Mouse (Mus musculus) midbrain, embryonic 15.5 days (tissue): ENCODE measurements at regions not wholly inside any gene's neighbourhood (a gene's known extent, or its start where the extent isn't known, plus 50 kb on each side); places are given as distances from the start of the nearest gene placed in this dataset.

Source experiments
- ATAC-seq: fragments of 200-750 bp; cut with Nextera tagmentation; replicated peaks from 2 replicates; pipeline ENCODE4 v1.8.0; 2017; ENCODE audit warnings: moderate TSS enrichment
- H3K27ac ChIP-seq: fragments of 300-500 bp; sonication (generic); 2 replicates; pipeline ENCODE4 v1.5.1; 2015; ENCODE audit warnings: mild to moderate bottlenecking, inconsistent platforms
- H3K27me3 ChIP-seq: fragments of 300-500 bp; sonication (generic); replicated peaks from 2 replicates; pipeline ENCODE4 v1.6.1; 2015; ENCODE audit warnings: inconsistent platforms
- H3K36me3 ChIP-seq: fragments of 300-500 bp; sonication (generic); replicated peaks from 2 replicates; pipeline ENCODE4 v1.6.1; 2015; ENCODE audit warnings: inconsistent platforms
- H3K4me1 ChIP-seq: fragments of 300-500 bp; sonication (generic); 2 replicates; pipeline ENCODE4 v1.6.1; 2015; ENCODE audit warnings: inconsistent platforms
- H3K4me2 ChIP-seq: fragments of 300-500 bp; sonication (generic); 2 replicates; pipeline ENCODE4 v1.6.1; 2015; ENCODE audit warnings: inconsistent platforms, mild to moderate bottlenecking, moderate library complexity
- H3K4me3 ChIP-seq: fragments of 300-500 bp; sonication (generic); 2 replicates; pipeline ENCODE4 v1.5.1; 2015; ENCODE audit warnings: mild to moderate bottlenecking, inconsistent platforms
- H3K9ac ChIP-seq: fragments of 300-500 bp; sonication (generic); 2 replicates; pipeline ENCODE4 v1.6.1; 2015; ENCODE audit warnings: mild to moderate bottlenecking, inconsistent platforms
- H3K9me3 ChIP-seq: fragments of 300-500 bp; sonication (generic); 2 replicates; pipeline ENCODE4 v1.6.1; 2016; ENCODE audit warnings: inconsistent platforms
- WGBS: fragments of 180-500 bp; shearing (Covaris S2); methylation state at CpG from one replicate; pipeline ENCODE4 v1.1.7; 2015; ENCODE audit warnings: mixed read lengths; 5-methylcytosine and 5-hydroxymethylcytosine counted together

DNA sequence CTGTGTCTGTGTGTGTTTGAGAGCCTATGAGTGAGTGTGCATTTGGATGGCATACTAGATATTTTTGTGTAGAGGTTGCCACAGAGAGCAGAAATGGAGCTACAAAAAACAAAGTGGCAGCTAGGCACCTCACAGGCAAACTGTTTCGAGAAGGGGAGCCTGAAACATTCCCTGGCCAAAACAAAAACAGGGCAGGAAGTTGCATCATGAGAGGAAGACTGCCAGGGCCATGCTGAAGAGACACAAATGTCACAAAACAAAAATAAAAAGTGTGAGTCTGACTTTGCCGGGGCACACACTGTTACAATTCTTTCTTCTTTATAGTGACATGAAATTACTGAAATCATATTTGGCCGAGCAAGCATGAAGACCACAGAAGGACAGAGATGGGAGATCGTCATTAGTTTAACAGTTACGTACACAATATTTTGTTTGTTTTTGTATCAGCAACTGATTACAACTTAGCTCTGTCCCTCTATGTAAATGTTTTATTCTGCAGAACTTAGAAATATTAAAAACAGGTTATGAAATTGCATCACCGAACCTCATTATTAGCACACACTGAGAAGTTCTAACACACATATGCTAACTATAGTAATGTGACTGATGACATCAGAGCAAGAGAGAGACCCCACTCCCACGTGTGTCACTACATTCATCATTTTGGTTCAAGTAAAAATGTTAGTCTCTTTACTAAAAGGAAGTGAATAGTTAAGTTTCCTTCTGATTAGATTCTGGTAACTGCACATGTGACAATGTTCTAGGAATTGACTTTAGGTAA lies 77.3 kb upstream of the Mkln1 start:
- no peaks in the 10 kb centered on the region for H3K9me3 ChIP-seq
- ATAC-seq = no peak
- peaks cover 18% of the 10 kb centered on the region for H3K4me1 ChIP-seq
- WGBS = 78% methylated on average over 7 of the region's 7 CpGs
- no peak overlapping the region for H3K4me2 ChIP-seq
- no peak overlapping the region for H3K9ac ChIP-seq
- H3K4me3 ChIP-seq = no peak overlapping the region
- no peaks in the 10 kb centered on the region for H3K36me3 ChIP-seq
- H3K27me3 ChIP-seq = no peaks in the 10 kb centered on the region
- no peak overlapping the region for H3K27ac ChIP-seq

DNA sequence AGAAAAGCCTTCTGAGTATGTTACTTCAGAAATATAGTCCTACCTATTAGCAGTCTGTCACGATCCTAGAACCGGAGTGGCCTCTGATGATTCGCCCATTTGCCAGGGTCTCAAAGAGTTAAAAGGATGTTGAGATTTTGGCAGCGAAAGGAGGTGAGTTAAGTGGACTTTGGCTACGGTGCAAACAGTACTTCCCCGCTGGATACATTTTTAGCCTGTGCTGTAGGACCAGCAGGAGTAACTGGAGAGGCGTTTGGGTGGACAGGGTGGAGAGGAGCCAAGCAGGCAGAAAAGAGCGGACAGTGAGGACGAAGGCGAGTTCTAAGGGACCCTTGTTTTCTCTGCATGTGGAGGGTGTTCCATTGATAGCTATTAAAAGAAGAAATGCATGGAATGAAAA lies 76.6 kb upstream of the Mkln1 start:
- Histone ChIP-seq H3K27me3 (no peaks in the 10 kb centered on the region), H3K9me3 (no peaks in the 10 kb centered on the region), H3K4me2 (no peak overlapping the region), H3K4me1 (peaks cover 18% of the 10 kb centered on the region), H3K27ac (no peak overlapping the region), H3K4me3 (no peak overlapping the region), H3K9ac (no peak overlapping the region), H3K36me3 (no peaks in the 10 kb centered on the region)
- 70% methylated on average over 10 of the region's 10 CpGs for WGBS
- ATAC-seq = no peak

DNA sequence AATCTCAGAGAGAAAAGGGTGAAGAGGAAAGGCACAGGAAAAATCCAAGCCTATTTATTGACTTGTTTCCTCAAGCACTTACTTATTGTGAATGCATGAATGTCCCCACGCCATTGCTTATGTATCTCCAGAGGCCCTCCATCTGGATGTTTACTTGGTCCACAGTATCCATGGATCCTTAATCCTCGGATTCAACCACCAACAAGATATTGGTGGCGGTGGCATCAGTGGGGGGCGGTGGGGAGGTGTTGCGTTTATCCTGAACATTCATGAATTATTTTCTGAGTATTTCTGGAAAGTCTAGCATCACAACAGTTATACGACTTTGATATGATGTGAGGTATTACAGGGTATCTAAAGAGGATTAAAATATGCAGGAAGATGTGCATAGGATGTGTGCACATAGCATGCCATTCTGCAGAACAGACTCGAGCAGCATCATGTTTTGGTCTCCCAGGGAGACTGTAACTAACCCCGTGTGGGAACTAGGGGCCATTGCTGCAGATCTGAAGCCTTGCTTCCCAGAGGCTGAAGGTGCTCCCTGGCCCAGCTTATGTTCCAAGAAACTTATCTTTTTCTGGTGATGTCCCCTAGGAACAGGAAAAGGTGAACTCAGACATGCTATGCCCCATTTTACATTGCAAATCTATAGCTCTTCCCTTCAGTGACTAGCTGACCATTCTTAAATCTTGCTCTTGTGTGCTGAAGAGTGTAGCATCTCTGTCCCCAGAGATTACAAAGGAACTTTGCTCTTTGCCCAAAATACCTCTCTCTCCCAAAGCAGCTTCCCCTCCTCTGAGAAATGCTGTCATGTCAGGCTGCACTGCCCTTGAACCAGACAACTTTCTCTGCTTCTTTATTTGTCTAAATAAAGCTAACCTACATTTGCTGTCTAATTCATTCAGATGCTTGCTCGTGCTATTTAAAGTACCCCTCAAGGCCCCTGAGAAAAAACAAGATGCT lies 75.0 kb upstream of the Mkln1 start:
- Histone ChIP-seq H3K9me3 (no peaks in the 10 kb centered on the region), H3K4me1 (peaks cover 18% of the 10 kb centered on the region), H3K27me3 (no peaks in the 10 kb centered on the region), H3K36me3 (no peaks in the 10 kb centered on the region), H3K27ac (no peak overlapping the region), H3K4me3 (no peak overlapping the region), H3K4me2 (no peak overlapping the region), H3K9ac (no peak overlapping the region)
- no peak for ATAC-seq
- 60% methylated on average over 9 of the region's 9 CpGs for WGBS

DNA sequence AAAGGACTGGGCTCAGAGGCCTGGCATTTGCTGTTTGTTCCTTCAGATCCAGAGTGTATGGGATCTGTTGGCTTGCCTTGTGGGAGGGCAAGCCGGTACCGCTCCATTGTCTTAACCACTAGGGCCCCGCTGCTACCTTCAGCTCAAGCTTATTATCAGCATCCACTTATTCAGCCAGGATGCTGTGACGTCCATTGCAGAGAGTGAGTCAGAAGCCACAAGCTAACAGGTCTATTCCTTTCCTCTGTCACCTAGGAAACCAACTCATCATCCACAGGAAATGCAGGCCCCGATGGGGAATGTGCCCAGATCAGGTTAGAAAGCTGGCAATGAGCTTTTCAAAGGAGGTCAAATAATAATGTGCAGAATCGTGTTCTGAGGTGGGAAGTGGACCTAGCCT lies 73.8 kb upstream of the Mkln1 start:
- peak overlapping the region; percentile 68 for H3K27ac ChIP-seq
- WGBS = 19% methylated on average over 6 of the region's 6 CpGs
- H3K9ac ChIP-seq = no peak overlapping the region
- peak; percentile 84 for ATAC-seq
- H3K27me3 ChIP-seq = no peaks in the 10 kb centered on the region
- no peaks in the 10 kb centered on the region for H3K36me3 ChIP-seq
- H3K4me1 ChIP-seq = peaks cover 18% of the 10 kb centered on the region
- H3K4me2 ChIP-seq = no peak overlapping the region
- H3K4me3 ChIP-seq = no peak overlapping the region
- H3K9me3 ChIP-seq = no peaks in the 10 kb centered on the region

DNA sequence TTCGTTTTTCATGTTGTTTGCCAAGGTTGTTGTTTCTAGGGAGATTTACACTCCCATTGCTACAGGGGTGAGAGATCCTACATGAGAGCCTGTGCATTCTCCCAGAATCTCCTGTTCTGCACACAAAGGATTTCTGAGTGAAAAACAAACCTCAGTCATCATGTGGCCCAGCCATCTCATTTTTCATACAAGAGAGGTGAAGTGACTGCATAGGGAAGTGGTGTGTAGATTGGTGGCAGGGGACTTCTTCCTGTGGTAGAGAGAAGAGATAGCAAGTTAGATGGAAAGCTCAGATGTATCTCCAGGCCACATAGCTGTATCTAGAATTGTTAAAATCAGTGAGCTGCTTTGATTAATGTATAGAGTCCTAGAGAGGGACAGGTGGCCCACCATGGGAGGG lies 72.9 kb upstream of the Mkln1 start:
- Histone ChIP-seq H3K27me3 (no peaks in the 10 kb centered on the region), H3K36me3 (no peaks in the 10 kb centered on the region)

DNA sequence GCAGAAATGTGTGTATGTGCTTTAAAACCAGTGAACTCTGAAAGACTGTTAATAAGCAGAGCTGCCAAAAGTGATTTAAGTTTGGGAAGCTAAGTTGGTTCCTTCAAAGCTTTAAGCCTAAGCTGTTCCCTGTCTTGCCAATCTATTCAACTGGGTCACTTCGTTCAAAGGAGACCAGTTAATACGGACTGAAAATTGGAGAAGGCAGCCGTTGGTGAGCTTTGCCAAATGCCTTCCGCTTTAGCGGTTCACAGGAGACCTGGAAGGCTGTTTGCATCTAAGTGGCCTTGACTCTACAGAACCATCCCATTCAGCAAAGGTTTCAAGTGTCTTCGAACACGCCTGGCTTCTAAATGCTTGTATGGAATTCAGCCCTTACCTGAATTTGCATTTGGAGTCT lies 68.2 kb upstream of the Mkln1 start:
- Histone ChIP-seq H3K27me3 (no peaks in the 10 kb centered on the region), H3K9me3 (no peaks in the 10 kb centered on the region), H3K4me3 (no peak overlapping the region), H3K4me2 (no peak overlapping the region), H3K27ac (no peak overlapping the region), H3K36me3 (no peaks in the 10 kb centered on the region), H3K4me1 (peaks cover 5% of the 10 kb centered on the region), H3K9ac (no peak overlapping the region)
- WGBS = 69% methylated on average over 7 of the region's 7 CpGs
- ATAC-seq = no peak

More for the DNA sequence above, 72.9 kb upstream of the Mkln1 start:
- WGBS = 74% methylated on average over 1 of the region's 1 CpGs
- H3K27ac ChIP-seq = peak overlapping the region; percentile 68; the same call in 1 of the 2 replicates
- ATAC-seq = no peak
- H3K4me3 ChIP-seq = no peak overlapping the region
- no peak overlapping the region for H3K4me2 ChIP-seq
- peaks cover 18% of the 10 kb centered on the region for H3K4me1 ChIP-seq
- no peak overlapping the region for H3K9ac ChIP-seq
- H3K9me3 ChIP-seq = no peaks in the 10 kb centered on the region

DNA sequence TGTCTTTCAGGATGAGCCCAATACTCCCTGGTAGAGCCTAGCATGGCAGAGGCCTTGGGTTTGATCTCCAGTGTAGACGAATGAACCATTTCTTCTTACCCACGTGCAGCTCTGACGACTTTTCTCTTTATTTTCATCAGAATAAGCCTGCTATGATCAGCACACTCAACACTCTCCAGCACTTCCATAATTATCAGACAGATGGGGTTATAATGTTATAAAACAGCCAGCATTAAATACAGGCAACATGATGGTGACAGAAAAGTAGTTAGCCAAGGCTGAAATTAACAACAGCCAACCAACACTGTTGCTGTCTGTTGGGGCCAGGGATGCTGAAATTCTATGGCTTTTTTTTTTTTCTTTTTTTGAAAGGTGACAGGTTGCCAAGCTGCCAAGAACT lies 67.7 kb upstream of the Mkln1 start:
- WGBS = 82% methylated on average over 3 of the region's 3 CpGs
- H3K27me3 ChIP-seq = no peaks in the 10 kb centered on the region

DNA sequence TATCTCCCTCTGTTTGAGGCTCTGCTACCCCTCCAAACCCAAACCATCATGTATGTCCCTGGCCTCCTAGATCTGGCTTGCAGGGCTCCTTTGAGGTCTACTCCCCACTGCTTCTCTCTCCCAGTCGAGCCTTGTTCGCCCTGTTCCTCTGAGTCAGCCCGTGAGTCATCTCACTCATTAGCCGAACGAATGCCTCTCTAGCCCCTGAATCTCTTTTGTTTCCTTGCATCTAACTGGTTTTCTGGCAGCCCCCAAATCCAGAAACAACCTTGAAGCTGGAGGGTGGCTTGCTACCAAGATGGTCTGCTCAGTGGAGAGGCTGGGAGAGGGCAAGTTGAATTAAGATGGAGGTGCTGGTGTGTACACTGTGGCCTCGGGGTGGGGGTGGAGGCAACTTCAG lies 66.3 kb upstream of the Mkln1 start:
- H3K27ac ChIP-seq = no peak overlapping the region
- H3K9ac ChIP-seq = no peak overlapping the region
- WGBS = 83% methylated on average over 6 of the region's 6 CpGs

More for the DNA sequence above, 67.7 kb upstream of the Mkln1 start:
- Histone ChIP-seq H3K36me3 (no peaks in the 10 kb centered on the region), H3K4me2 (no peak overlapping the region), H3K9ac (no peak overlapping the region), H3K27ac (no peak overlapping the region), H3K9me3 (no peaks in the 10 kb centered on the region), H3K4me1 (peaks cover 5% of the 10 kb centered on the region), H3K4me3 (no peak overlapping the region)
- ATAC-seq = no peak

DNA sequence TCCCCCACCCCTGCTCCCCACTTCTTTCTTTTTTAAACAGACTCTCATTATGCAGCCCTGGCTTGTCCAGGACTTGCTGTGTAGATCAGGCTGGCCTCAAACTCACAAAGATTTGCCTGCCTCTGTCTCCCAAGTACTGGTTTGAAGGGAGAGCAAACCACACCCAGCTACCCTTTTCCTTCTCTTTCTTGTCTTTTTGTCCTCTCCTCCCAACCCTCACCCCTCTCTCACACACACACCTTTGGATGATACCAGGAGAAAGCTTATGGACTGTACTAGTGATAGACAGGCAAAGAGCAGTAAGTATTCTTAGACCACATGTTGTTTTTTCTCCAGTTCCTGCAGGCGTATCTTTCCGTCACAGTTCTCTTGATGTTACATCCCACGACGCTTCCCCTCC lies 65.8 kb upstream of the Mkln1 start:
- H3K4me1 ChIP-seq = peaks cover 5% of the 10 kb centered on the region
- no peaks in the 10 kb centered on the region for H3K36me3 ChIP-seq
- no peak overlapping the region for H3K4me2 ChIP-seq
- ATAC-seq = no peak
- no peak overlapping the region for H3K27ac ChIP-seq
- no peak overlapping the region for H3K9ac ChIP-seq
- H3K9me3 ChIP-seq = no peaks in the 10 kb centered on the region
- no peaks in the 10 kb centered on the region for H3K27me3 ChIP-seq
- WGBS = 75% methylated on average over 4 of the region's 4 CpGs
- no peak overlapping the region for H3K4me3 ChIP-seq

More for the DNA sequence above, 66.3 kb upstream of the Mkln1 start:
- H3K27me3 ChIP-seq = no peaks in the 10 kb centered on the region
- H3K4me3 ChIP-seq = no peak overlapping the region
- peaks cover 5% of the 10 kb centered on the region for H3K4me1 ChIP-seq
- H3K9me3 ChIP-seq = no peaks in the 10 kb centered on the region
- no peaks in the 10 kb centered on the region for H3K36me3 ChIP-seq
- H3K4me2 ChIP-seq = no peak overlapping the region
- no peak for ATAC-seq

DNA sequence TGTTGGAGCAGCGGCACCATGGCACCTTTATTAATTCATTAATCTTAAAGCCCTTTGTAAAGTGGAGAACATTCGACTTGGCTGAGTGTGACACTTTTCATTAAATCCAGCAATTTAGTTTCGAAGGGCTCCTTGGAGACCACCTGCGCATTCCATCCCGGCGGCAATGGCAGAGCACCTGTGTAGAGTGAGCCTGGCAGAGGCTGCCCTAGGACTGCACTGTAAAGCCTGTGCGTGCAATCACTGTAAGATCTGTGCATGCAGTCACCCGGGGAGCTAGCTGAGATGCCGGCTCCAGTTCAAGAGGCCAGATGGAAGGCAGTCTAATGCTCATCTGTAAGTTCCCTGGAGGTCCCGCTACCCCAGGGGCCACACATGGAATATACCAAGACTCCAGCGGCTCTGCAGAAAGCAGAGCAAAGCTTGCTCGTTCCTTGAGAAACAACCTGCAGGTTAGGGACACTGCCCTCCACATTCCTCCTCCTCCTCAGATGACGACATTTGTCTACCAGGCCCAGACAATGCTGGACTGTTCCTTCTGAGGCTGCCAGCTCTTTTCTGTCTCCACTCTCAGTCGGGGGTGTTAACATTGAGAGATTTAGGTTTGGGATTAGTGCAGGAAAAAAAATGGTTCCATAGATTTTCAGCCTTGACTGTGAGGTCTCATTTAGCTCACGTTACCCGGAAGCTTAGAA lies 65.2 kb upstream of the Mkln1 start:
- H3K4me1 ChIP-seq = peaks cover 5% of the 10 kb centered on the region
- H3K4me3 ChIP-seq = no peak overlapping the region
- no peaks in the 10 kb centered on the region for H3K9me3 ChIP-seq
- no peak overlapping the region for H3K27ac ChIP-seq
- H3K27me3 ChIP-seq = no peaks in the 10 kb centered on the region
- ATAC-seq = no peak
- H3K9ac ChIP-seq = no peak overlapping the region
- H3K4me2 ChIP-seq = 0 out of 2 replicates have a peak overlapping the region, but pooled peaks have one; percentile 1
- WGBS = 54% methylated on average over 16 of the region's 16 CpGs
- no peaks in the 10 kb centered on the region for H3K36me3 ChIP-seq

DNA sequence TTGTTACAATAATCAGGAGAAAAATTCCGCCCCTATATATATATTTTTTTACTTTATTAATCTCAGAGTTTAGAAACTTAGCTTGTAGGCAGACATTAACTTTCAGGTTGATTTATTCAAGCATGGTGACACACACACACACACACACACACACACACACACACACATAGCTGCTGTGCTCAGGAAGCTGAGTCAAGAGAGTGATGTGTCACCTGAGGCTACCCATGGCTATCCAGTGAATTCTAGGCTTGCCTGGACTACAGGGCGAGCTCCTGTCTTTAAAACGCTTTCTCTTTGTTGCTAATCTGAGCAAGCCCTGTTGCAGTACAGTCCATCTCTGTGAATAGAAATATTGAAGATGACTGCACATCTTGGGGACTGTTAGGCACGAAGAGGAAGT lies 64.4 kb upstream of the Mkln1 start:
- ATAC-seq = no peak
- Histone ChIP-seq H3K36me3 (no peaks in the 10 kb centered on the region), H3K4me3 (no peak overlapping the region), H3K9ac (no peak overlapping the region), H3K4me1 (peaks cover 9% of the 10 kb centered on the region), H3K27ac (no peak overlapping the region), H3K27me3 (no peaks in the 10 kb centered on the region), H3K4me2 (no peak overlapping the region), H3K9me3 (no peaks in the 10 kb centered on the region)
- 92% methylated on average over 4 of the region's 4 CpGs for WGBS
